Mouse (Mus musculus) thymus, postnatal 10 days (tissue): Measurements from ENCODE around the gene Gtf3c5.

Experiments
- DNase-seq, 2 experiments: peaks; one replicate each; pipeline ENCODE4 v3.0.0; 2021; ENCODE audit warnings: low spot score in 2 of 2

Gene Gtf3c5

DNA sequence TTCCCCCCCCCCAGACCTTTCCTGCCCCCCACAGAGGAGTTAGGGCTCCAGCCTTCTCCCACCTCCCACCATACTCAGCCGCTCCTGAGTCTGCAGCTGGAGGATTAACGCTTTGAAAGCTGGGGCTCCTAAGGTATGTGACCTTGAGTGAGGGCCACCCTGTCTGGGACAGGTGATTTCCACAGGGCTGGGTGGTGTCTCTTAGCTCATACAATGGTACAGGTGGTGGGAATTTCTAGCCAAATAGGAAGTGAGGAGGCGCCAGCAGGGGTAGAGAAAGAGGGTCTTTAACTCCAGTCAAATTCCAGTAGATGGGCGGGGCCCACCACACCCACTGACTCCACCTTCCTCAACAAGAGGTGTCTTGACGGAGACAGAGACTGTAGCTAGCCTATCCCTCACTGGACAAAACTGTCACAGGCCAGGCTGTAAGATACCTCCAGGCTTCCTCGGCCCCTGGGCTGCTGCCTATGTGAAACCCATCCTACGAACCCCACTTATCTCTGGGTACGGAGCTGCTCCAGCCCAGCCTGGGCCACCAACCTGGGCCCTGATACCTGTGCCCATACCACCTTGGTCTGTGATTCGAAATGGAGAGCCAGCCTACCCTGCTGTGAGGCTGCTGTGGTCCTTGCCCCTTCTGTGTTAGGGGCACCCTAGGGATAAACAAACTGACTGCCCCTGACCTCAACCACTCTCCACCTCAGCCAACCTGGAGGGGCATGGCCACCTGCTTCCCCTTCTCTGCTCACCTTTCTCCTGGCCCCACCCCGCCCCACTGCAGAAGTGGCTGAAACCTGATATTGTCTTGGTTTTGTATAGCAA is 24.0 kb upstream of the Gtf3c5 start:
- no peak for DNase-seq

DNA sequence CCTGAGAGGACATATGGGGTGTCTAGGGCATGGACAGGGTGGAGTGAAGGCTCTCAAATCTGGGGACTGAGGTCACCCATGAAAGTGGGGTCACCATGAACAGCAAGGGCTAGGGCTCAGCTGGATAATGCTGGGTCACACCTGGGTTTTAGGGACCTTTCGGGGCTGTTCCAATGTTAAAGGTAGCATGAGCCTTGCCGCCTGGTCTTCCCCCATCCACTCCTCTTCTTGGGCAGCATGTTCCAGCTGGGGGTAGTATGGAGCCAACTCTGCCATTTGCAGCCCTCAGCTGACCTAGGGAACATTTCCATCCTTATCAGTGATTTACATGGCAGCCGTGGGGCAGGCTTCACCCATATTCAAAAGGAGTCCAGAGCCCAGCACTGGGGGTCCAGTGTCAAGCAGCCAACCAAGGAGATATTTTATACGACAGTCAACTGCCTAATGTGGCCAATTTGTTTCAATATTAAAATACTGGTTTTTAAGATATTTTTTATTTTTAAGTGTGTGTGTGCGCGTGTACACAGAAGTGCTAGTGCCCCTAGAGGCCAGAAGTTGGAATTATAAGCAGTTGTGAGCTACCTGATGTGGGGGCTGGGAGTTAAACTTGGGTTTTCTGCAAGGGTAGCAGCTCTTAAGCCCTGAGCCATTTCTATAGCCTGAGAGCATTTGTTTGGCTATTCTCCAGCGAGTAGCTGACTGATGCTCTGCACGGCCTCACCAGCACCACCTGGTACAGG is 23.2 kb upstream of the Gtf3c5 start:
- DNase-seq: no peak

DNA sequence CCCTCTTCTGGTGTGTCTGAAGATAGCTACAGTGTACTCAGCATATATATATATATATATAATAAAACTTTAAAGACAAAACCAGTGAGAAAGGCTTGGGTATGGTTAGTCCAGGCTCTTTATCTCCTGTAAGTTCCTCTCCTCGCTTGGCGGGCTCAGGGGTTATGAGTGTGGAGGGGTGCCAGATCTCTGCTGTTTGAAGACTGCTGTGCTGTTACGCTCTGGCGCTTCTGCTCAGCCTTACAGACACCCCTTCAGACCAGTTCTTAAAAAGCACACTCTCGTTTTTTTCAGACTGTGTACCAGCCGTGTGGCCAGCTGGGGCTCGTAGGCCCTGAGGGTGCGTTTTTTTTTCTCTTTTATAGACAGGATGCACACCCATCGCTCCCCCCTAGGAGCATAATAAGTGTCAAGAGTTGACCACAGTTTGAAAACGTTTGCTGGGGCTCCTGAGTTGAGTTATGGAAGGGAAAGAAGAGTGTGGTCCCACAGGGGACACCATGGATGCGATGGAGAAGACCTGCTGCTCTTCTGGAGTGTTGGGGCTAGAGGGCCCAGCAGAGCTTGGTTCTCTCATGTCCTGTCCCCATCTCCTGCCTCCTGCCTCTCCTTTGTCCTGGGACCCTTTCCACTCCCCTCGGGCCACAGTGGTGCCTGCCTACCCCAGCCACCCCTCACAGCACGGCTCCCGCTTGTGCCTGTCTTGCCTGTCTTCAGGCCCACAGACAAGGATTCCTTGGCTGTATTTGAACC is 22.4 kb upstream of the Gtf3c5 start:
- DNase-seq: no peak

GRCm38 (mm10) chr2:28603542-28603941 is 20.0 kb upstream of the Gtf3c5 start:
- DNase-seq: no peak

DNA sequence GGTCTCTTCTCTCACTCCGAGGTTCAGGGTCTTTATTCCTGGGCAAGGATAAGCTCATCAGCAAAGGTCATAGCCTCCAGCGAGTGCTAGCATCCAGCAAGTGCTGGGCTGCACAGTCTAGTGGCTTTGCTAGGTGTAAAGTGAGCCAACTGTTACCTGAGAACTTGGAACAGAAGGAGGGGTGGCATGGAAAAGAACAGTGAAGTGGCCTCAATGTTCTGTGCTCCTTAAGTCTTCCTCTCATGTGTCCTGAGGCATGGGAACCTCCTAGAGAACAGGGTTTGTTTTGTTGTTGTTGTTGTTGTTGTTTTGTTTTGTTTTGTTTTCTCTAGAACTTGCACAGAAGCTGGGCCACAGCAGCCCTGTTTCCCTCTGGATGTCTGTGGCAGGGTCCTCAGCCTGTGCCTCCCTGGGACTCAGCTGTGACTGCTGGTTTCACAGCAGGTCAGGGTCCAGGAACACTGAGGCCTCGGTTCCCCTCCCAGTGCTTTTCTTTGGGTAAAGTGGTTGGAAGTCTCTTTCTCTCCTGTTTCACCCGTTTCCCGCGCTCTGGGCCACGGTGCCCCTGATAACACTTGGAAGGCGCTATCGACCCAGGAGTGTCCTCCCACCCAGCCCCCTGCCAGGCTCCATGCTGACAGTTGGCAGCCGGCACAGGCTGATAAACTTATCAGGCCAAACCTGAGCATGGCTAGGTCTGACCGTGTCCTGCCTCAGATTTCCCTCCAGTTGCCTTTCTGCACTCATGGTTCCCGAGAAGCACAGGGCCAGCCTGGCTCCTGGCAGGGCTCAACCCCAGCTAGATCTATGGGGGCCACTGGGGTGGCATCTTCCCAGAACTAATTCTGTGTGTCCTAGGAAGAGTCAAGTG is 18.4 kb upstream of the Gtf3c5 start:
- no peak for DNase-seq

DNA sequence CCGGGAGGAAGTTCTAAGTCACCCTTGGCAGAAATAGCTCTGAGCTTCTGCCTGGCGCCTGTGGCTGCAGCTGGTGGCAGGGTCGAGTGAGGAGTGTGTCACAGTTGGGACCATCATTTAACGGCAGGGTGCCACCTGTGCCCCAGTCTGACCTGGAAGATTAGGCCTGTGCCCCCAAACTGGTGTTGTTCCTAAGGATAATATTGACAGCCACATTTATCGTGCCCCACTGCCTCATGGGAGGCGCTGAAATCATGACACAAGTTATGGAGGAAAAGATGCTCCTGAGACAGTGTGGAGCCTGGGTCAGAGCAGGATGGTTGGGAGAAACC is 16.0 kb upstream of the Gtf3c5 start:
- peak; percentile 37 to 42 for DNase-seq

- no peak for DNase-seq
These were observed 15.4 kb upstream of the Gtf3c5 start for GRCm38 (mm10) chr2:28598692-28599568.

GRCm38 (mm10) chr2:28597733-28598547 is 14.4 kb upstream of the Gtf3c5 start:
- peak in 1 of 2 experiments; percentile 31 for DNase-seq

GRCm38 (mm10) chr2:28596998-28597397 is 13.4 kb upstream of the Gtf3c5 start:
- DNase-seq: no peak

GRCm38 (mm10) chr2:28596021-28596420 is 12.5 kb upstream of the Gtf3c5 start:
- no peak for DNase-seq

DNA sequence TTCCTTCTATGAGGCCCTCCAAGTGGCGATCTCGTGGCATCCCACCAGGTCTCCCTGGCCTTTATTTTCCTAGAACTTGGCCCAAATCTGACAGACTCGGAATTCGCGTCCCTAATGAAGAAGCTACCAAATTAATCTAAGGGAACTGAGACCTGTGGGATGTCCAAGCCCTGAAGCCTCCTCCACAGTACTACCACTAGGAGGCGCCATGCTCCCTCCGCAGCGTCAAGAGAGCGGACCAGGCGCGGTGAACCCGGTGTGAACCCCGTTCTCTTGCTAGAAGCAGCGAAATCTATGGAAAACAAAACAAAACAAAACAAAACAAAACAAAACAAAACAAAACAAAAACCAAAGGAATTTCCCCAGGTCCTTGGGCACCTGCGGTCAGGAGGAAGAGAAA is 9.3 kb upstream of the Gtf3c5 start:
- DNase-seq: peak; percentile 50 to 81

- DNase-seq: no peak
These were observed 7.9 kb upstream of the Gtf3c5 start for GRCm38 (mm10) chr2:28591479-28591878.

- no peak for DNase-seq
These were observed 5.0 kb upstream of the Gtf3c5 start for GRCm38 (mm10) chr2:28588574-28588973.

GRCm38 (mm10) chr2:28585730-28586129 is 2.2 kb upstream of the Gtf3c5 start:
- DNase-seq: no peak

DNA sequence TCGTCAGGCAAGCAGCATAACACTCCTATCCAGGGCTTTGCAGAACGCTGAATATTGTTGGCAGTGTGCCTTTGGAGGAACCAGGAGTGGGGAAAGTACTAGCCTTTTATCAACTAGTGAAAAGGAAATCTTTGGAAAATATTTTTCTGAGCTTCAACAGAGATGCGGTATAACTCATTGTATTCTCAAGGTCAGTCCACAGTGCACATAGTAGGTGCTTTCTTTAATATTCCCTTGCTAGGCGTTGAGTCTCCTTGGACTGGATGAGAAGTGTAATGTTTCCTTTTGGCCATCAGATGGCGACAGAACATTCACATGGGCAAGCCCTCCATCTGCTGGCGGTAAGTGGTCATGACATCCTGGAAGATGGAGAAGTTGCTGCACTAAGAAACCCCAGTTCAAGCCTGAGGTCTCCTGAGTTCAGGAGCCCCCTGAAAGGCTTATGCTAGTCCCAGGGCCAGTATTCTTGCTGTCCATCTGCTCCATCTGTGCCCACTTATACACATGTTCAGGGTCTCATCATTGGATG is 1.6 kb upstream of the Gtf3c5 start:
- DNase-seq: peak; percentile 69 to 84

DNA sequence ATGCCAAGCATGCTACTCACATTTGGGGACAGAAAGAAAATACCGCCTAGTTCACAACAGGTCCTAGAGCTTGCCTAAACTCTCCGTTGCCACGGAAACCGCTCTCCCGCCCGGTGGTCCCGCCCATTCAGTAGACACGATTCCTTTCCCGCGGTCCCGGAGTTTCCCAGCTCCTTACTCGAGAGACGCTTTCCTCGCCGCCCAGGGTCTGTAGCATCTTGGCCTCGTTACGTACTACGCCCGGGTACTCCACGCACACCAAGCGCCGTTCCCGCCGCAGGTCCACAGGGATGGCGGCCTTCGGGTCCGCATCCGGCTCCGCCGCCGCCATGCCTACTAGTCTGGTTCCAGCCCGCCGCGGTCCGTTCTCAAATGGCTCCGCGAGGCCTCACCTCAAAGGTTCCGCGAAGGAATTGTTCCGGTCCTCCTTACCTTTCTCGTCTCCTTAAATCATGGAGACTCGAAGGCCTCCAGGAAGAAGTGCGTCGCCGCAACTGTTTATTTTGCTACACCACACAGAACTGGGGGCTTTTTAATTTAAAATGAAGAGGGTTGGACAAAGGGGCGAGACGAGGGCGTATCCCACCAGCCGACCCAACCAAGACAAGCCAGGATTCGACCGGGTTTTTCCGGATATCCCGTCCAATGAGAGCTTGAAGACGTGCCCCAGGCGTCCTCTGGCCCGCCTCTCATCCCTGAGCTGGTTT is 751 bp downstream of the Gtf3c5 start:
- peak; percentile 79 to 88 for DNase-seq

DNA sequence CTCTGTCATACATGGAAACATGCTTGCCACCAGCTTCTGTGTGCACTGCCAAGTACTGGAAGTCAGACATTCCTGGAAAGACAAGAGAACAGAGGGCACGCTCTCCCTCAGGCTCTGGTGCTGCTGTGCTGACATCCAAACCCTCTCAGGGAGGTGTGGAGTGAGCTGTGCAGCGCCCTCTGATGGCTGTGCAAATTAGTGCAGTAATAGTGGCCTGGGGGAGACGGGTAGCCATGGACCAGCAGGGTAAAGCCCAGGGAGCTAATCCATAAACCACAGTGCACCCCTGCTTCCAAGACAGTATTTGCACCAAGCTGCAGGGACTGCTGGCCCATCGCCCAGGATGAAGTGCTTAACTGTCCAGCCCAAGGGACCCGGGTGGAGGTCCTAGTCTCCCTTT is 5.5 kb downstream of the Gtf3c5 start:
- DNase-seq: peak in 1 of 2 experiments; percentile 19

DNA sequence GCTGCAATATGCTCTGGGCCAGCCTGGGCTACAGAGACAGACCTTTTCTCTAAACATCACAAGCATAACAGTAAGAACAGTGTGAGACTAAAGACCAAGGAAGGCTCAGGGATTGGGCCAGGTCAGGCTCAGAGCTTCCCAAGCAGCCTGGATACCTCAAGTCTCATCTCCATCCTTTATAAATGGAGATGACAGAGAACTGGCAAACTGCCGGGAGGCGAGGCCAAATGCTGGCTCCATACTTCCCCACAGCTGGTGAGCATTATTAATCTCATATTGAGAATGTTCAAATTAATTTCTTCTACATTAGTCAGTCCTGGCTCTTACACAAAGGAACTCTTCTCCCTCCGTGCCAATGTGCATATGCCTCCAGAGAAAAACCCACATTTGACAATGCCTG is 6.7 kb downstream of the Gtf3c5 start:
- DNase-seq: no peak

- no peak for DNase-seq
These were observed 8.2 kb downstream of the Gtf3c5 start for GRCm38 (mm10) chr2:28575341-28575740.
